13 mouse cellular contexts compared by ENCODE assay signal in the genomic region with DNA sequence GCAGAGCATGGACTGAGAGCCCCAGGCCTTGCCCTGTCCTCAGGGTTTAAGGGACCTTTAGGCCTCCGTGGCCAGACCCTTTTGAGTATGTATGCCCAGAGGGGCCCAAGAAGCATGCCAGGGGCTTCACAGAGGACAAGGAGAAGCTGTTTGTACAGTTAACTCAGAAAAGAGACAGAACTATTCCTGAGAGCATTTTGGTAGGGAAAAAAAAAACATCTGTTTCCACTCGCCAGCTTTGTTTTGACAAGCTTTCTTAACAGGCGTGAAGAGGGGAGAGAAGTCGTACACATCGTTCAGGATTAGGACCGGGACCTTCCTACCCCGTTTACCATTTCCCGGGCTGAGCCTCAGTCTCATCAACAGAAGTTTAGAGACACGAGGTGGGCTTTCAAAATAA.
DNase-seq lines count a peak whose midpoint lies in the region; ATAC-seq lines count a peak whose summit lies in the region.
"Had no signal": no experiment of that assay in that cellular context is flagged by ENCODE, and none has a peak within 500 bp of the region (broad histone marks: within the 10 kb centered on the region; RNA-seq: fewer than 3 reads in every experiment).

No protein-coding gene starts in this region.

- no peaks in the 10 kb centered on the region for H3K36me3 ChIP-seq in kidney, embryonic 15.5 days
- no peaks in the 10 kb centered on the region for H3K36me3 ChIP-seq in embryonic facial prominence, embryonic 13.5 days
- no peaks in the 10 kb centered on the region for H3K36me3 ChIP-seq in limb, embryonic 11.5 days (ENCODE audit: control insufficient read depth, insufficient read depth, low read length)
- H3K36me3 ChIP-seq: hindbrain, embryonic 15.5 days; lung, embryonic 15.5 days had no signal

- DNase-seq in kidney, adult 18-20 months: no peak
- peak; percentile 60 for DNase-seq in embryo, embryonic 11 days
- DNase-seq in limb, embryonic 11.5 days (ENCODE audit: low spot score): peak; percentile 32
- DNase-seq in layer of hippocampus, adult 8-10 months (ENCODE audit: low spot score in 2 of 2): no peak
- no peak for DNase-seq in left cerebral cortex, adult 9 months (ENCODE audit: low spot score in 2 of 2)
- DNase-seq: cerebellum, adult 11-12 months; right cerebral cortex, adult 18-20 months had no signal

- no peaks in the 10 kb centered on the region for H3K27me3 ChIP-seq in kidney, embryonic 15.5 days
- H3K27me3 ChIP-seq in embryonic facial prominence, embryonic 13.5 days: peaks cover 37% of the 10 kb centered on the region
- H3K27me3 ChIP-seq in limb, embryonic 11.5 days (ENCODE audit: control insufficient read depth, insufficient read depth, low read length): peaks cover 50% of the 10 kb centered on the region
- H3K27me3 ChIP-seq: hindbrain, embryonic 15.5 days; lung, embryonic 15.5 days; megakaryocyte, embryonic 14.5 days had no signal

- ATAC-seq in kidney, embryonic 15.5 days (replicated peaks; ENCODE audit: low FRiP score): no peak
- ATAC-seq in embryonic facial prominence, embryonic 13.5 days (ENCODE audit: insufficient number of reproducible peaks, insufficient read depth, low FRiP score, low TSS enrichment, low read depth): no peak
- no peak for ATAC-seq in limb, embryonic 11.5 days (ENCODE audit: insufficient number of reproducible peaks, low FRiP score, low TSS enrichment, low read depth)

- H3K4me2 ChIP-seq in kidney, embryonic 15.5 days: no peak overlapping the region
- H3K4me2 ChIP-seq in embryonic facial prominence, embryonic 13.5 days: peak overlapping the region; percentile 48
- H3K4me2 ChIP-seq in limb, embryonic 11.5 days (ENCODE audit: low read depth, severe bottlenecking): no peak overlapping the region
- H3K4me2 ChIP-seq: hindbrain, embryonic 15.5 days; liver, embryonic 11.5 days; lung, embryonic 15.5 days had no signal

- 21% methylated on average over 9 of the region's 9 CpGs for WGBS in kidney, embryonic 15.5 days
- 4% methylated on average over 9 of the region's 9 CpGs for WGBS in embryonic facial prominence, embryonic 13.5 days
- WGBS in limb, embryonic 11.5 days: 9% methylated on average over 9 of the region's 9 CpGs

- H3K9ac ChIP-seq in kidney, embryonic 15.5 days: no peak overlapping the region
- H3K9ac ChIP-seq in embryonic facial prominence, embryonic 13.5 days: peak overlapping the region; percentile 55; the same call in 1 of the 2 replicates
- H3K9ac ChIP-seq in limb, embryonic 11.5 days (ENCODE audit: low read length): no peak overlapping the region
- H3K9ac ChIP-seq: hindbrain, embryonic 15.5 days; lung, embryonic 15.5 days had no signal

- no peak overlapping the region for H3K4me3 ChIP-seq in kidney, embryonic 15.5 days (replicated peaks)
- no peak overlapping the region for H3K4me3 ChIP-seq in embryonic facial prominence, embryonic 13.5 days
- no peak overlapping the region for H3K4me3 ChIP-seq in limb, embryonic 11.5 days (ENCODE audit: low read depth, low read length)
- H3K4me3 ChIP-seq: hindbrain, embryonic 15.5 days; lung, embryonic 15.5 days; megakaryocyte, embryonic 14.5 days had no signal

- H3K4me1 ChIP-seq in kidney, embryonic 15.5 days: peaks cover 65% of the 10 kb centered on the region
- peaks cover 51% of the 10 kb centered on the region for H3K4me1 ChIP-seq in embryonic facial prominence, embryonic 13.5 days
- peaks cover 22% of the 10 kb centered on the region for H3K4me1 ChIP-seq in limb, embryonic 11.5 days (ENCODE audit: control insufficient read depth, insufficient read depth, low read length)
- H3K4me1 ChIP-seq: megakaryocyte, embryonic 14.5 days had no signal

- H3K27ac ChIP-seq in kidney, embryonic 15.5 days: peak overlapping the region; percentile 48; the same call in 1 of the 2 replicates
- H3K27ac ChIP-seq in embryonic facial prominence, embryonic 13.5 days: peak overlapping the region; percentile 72
- H3K27ac ChIP-seq in limb, embryonic 11.5 days (replicated peaks; ENCODE audit: low read depth, low read length): no peak overlapping the region
- H3K27ac ChIP-seq: hindbrain, embryonic 15.5 days; lung, embryonic 15.5 days had no signal

- no peaks in the 10 kb centered on the region for H3K9me3 ChIP-seq in kidney, embryonic 15.5 days (replicated peaks)
- H3K9me3 ChIP-seq in embryonic facial prominence, embryonic 13.5 days: no peaks in the 10 kb centered on the region
- H3K9me3 ChIP-seq in limb, embryonic 11.5 days (ENCODE audit: control insufficient read depth, low read length): no peaks in the 10 kb centered on the region
- H3K9me3 ChIP-seq: hindbrain, embryonic 15.5 days; lung, embryonic 15.5 days had no signal

Comparison
In these comparisons a context has a peak if more than half of its experiments do, and no peak if none do; other contexts are left out.
1. DNase-seq: peak in embryo, embryonic 11 days (single experiment) and limb, embryonic 11.5 days (single experiment); none in kidney, adult 18-20 months (single experiment), layer of hippocampus, adult 8-10 months (0 of 2) and left cerebral cortex, adult 9 months (0 of 2).